Mouse (Mus musculus): Measurements from ENCODE around the gene Adgb. TPM values are rescaled to one million over a fixed set of nuclear protein-coding genes. Genes with fewer than 3 reads are reported as not detected.
"Not testable (repeated sequence)": the region's sequence is repeated elsewhere in the genome, so short reads cannot be mapped to it uniquely, and the experiment has no call there.

Adgb gene
- not detected in 2 replicates for polyA plus RNA-seq (2011; ENCODE audit: insufficient read length, low read depth, missing spikeins)

DNA sequence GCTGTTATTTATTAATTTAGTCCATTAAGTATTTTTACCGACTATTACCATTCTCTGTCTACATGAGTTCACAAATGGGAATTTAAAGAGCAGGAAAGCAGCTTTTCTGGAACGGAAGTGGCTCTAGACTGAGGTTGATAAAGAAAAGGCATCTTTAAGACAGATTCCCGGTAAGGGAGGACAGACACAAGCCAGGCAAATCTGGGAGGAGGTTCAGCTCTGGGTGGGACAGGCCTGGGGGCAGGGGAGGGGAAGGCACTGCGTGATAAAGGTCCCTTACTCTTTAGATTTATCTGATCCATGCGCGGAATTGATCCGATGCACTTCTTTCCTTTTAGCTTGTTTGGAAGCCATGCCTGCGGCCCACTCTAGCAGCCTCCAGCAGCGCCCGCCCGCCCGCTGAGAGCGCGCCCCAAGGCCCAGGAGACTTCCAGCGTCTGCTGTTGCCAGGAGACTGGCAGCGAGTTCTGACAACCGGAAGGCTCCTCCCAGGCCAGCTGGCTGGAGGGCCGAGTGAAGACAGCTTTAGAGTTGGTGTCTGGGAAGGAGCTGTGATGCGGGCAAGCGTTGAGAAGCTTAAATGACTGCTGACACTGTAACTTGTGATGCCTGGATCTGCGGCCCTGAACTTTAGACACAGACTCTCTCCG is at the start of gene Adgb:
Adgb (minus strand) TSS at position 366 of the 650 bp plus-strand sequence.
- no peak for TF ChIP-seq POLR2A (IDR thresholded peaks at IDR 0.05; ENCODE audit: low read depth, low read length)
- no peak for TF ChIP-seq CTCF (IDR thresholded peaks at IDR 0.05; ENCODE audit: borderline replicate concordance, insufficient read depth, low read length)
- no peak within 1 kb of the TSS for H3K4me3 ChIP-seq (ENCODE audit: insufficient read depth, low read length)
- no peak within 1 kb of the TSS for H3K27ac ChIP-seq (ENCODE audit: insufficient read depth, low read length)
- H3K4me1 ChIP-seq (ENCODE audit: control insufficient read depth, insufficient read depth, low read length), result no peaks in the 10 kb centered on the region

DNA sequence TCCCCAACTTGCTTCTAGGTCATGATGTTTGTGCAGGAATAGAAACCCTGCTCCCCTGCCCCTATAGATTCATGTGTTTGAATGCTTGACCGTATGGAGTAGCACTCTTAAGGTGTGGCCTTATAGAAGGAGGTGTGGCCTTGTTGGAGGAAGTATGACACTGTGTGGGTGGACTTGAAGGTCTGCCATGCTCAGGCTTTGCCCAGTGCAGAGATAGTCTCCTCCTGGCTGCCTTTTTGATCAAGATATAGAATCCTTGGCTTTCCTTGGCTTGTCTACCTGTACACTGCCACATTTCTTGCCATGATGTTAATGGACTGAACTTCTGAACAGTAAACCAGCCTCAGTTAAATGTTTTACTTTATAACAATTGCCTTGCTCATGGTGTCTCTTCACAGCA is 8.0 kb upstream of the Adgb start:
- Histone ChIP-seq H3K4me3 (ENCODE audit: insufficient read depth, low read length) (no peak overlapping the region), H3K27ac (ENCODE audit: insufficient read depth, low read length) (no peak overlapping the region), H3K4me1 (ENCODE audit: control insufficient read depth, insufficient read depth, low read length) (no peaks in the 10 kb centered on the region)
- TF ChIP-seq CTCF (IDR thresholded peaks at IDR 0.05; ENCODE audit: borderline replicate concordance, insufficient read depth, low read length) (no peak), POLR2A (IDR thresholded peaks at IDR 0.05; ENCODE audit: low read depth, low read length) (no peak)

DNA sequence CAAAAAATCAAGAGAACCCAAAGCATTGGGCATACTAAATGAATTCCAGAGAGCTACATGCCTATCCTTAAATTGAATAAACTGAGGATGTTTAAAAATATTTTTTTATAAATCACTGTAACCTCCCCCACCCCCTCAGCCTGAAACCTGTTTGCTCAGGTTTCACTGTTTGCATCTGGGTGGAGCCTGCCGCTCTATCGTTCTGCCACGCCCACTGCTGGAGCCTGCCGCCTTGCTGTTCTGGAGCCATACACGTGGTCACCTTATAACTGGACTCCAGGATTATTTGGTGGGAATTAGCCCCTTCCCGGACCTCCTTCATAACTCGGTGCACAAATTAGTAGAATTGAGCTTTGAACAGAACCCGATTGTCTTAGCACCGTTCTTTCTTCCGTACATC is 5.3 kb upstream of the Adgb start:
- not testable (repeated sequence) for H3K4me3 ChIP-seq (ENCODE audit: insufficient read depth, low read length); H3K27ac ChIP-seq (ENCODE audit: insufficient read depth, low read length); H3K4me1 ChIP-seq (ENCODE audit: control insufficient read depth, insufficient read depth, low read length)

DNA sequence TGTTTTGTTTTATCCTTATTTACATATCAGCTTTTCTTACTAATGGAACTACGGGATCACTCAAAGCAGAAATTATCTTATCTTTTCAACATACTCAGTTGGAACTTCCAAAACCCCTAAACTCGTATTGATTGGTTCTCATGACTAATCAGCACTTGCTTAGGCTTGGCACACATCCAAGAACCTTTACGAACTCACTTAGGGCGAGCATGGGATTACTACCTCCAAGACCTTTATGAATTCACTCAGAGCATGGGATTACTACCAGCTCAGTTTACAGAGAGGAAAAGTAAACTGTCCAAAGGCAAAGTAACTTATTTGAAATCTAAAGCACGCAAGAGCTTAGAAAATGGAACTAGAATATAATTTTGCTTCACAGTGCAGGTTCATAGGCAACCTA is 4.8 kb upstream of the Adgb start:
- H3K27ac ChIP-seq (ENCODE audit: insufficient read depth, low read length), result no peak overlapping the region
- H3K4me1 ChIP-seq (ENCODE audit: control insufficient read depth, insufficient read depth, low read length), result no peaks in the 10 kb centered on the region
- TF ChIP-seq CTCF (IDR thresholded peaks at IDR 0.05; ENCODE audit: borderline replicate concordance, insufficient read depth, low read length) (no peak), POLR2A (IDR thresholded peaks at IDR 0.05; ENCODE audit: low read depth, low read length) (no peak)
- H3K4me3 ChIP-seq (ENCODE audit: insufficient read depth, low read length), result no peak overlapping the region

DNA sequence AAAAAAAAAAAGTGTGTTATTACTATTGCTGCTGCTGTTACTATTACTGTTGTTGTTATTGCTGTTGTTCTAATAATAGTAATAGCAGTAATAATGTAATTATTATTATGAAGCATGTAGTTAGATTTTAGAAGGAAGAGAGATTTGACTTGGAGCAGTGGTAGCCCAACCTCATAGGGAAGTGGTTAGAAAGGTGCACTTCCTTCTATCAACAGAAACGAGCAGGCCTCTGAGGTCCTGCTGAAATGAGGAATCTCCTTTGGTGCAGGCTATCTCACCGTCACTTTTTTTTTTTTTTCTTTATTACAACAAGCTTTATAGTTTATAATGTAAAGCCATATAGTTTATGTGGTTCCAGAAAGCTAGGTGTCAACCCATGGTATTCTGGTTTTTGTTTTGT is 4.4 kb upstream of the Adgb start:
- H3K4me1 ChIP-seq (ENCODE audit: control insufficient read depth, insufficient read depth, low read length), result no peaks in the 10 kb centered on the region
- TF ChIP-seq POLR2A (IDR thresholded peaks at IDR 0.05; ENCODE audit: low read depth, low read length), result no peak
- no peak overlapping the region for H3K4me3 ChIP-seq (ENCODE audit: insufficient read depth, low read length)
- no peak overlapping the region for H3K27ac ChIP-seq (ENCODE audit: insufficient read depth, low read length)

DNA sequence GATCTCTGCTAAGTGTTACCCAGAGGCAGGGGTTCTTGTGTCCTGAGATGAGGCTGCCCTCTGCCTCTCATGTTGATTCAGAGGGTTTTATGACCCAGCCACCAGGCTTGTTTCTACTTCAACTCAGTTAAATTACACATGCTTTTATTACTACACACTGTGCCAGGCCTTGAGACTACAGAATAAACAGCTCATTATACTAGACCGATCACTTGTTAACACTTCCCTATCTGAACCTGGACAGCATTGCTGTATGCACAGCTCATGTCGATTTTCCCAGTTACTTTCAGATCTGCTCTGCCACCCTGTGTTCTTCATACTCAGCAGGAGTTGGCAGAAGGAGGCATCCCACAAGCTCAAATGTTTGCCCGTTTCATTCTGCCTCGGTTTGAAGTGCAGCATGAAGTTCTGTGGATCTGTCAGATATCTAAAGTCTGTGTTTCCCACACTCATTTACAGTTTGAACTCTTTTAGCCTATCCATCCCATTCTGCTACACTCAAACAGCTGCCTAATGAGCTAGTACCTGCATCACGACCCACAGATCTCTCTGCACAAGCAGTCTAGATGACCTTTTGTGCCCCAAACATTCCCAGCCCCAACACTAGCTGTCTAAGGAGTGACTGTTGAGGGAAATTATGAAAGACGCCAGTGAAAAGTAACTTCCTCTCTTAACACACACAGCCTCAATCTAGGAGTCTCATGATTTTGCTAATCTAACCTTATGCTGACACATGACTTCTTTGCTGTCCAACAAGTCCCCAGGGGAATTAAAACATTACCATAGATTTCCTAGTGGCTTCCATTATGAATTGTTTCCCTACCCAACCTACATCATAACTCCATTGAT is 3.2 kb downstream of the Adgb start:
- no peak overlapping the region for H3K4me3 ChIP-seq (ENCODE audit: insufficient read depth, low read length)
- no peak for TF ChIP-seq POLR2A (IDR thresholded peaks at IDR 0.05; ENCODE audit: low read depth, low read length)
- no peak for TF ChIP-seq CTCF (IDR thresholded peaks at IDR 0.05; ENCODE audit: borderline replicate concordance, insufficient read depth, low read length)
- no peak overlapping the region for H3K27ac ChIP-seq (ENCODE audit: insufficient read depth, low read length)
- no peaks in the 10 kb centered on the region for H3K4me1 ChIP-seq (ENCODE audit: control insufficient read depth, insufficient read depth, low read length)

DNA sequence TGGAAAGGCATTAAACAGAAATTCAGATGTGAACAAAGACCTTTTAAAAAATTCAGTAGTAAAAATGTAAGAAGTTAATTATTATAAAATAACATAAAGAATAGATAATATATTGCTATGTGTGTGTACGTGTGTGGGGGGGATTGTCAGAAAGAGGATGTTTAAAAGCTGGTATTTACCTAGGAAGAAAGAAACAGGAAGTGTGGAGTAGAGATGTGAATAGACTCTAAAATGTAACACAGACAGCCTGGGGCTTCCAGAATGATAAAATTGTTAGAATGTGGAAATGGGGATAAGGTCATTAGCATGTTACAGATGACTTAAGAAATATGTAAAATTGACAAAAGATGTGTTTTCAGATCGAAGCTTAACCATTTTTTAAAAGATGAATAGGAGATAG is 12.0 kb downstream of the Adgb start:
- H3K4me3 ChIP-seq (ENCODE audit: insufficient read depth, low read length), result no peak overlapping the region
- no peaks in the 10 kb centered on the region for H3K4me1 ChIP-seq (ENCODE audit: control insufficient read depth, insufficient read depth, low read length)
- no peak for TF ChIP-seq CTCF (IDR thresholded peaks at IDR 0.05; ENCODE audit: borderline replicate concordance, insufficient read depth, low read length)
- TF ChIP-seq POLR2A (IDR thresholded peaks at IDR 0.05; ENCODE audit: low read depth, low read length), result no peak
- H3K27ac ChIP-seq (ENCODE audit: insufficient read depth, low read length), result no peak overlapping the region

DNA sequence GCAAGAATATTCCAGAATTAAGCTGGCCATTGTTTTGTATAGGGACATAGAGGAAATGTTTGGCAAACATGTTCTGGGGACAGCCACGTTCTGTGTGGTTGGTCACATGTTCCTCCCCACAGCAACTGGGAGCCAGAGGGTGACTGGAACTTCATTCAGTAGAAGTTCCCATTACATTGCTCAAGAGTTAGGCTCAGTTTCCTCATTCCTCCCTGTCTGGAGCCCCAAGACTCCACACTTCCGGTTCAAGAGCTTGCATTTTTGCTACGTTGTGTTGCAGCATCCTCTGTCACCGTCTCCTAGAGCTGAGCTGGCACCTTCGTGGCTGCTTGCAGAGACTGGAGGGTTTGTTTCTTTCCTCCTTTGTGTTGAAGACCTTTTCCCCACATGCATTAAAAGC is 15.1 kb downstream of the Adgb start:
- TF ChIP-seq CTCF (IDR thresholded peaks at IDR 0.05; ENCODE audit: borderline replicate concordance, insufficient read depth, low read length) (no peak), POLR2A (IDR thresholded peaks at IDR 0.05; ENCODE audit: low read depth, low read length) (no peak)
- H3K27ac ChIP-seq (ENCODE audit: insufficient read depth, low read length), result no peak overlapping the region
- H3K4me3 ChIP-seq (ENCODE audit: insufficient read depth, low read length), result no peak overlapping the region
- H3K4me1 ChIP-seq (ENCODE audit: control insufficient read depth, insufficient read depth, low read length), result no peaks in the 10 kb centered on the region

DNA sequence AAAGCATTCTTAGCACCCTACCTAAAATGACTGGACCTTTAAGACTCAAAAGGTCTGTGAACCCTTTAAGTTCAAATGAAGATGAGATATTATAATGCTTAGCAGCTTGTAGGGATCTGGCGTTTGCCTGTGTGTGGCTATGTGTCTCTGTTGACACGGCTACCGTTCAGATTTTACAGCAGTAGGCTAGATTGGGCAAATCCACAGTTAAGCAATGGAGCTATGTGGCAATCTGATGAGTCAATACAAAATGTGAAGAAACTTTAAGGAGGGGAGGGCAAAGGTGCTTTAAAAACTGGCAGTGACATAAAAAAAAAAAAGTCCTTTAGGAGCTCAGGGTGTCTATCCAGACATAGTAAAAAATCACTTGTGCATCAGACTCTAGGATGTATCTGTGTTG is 23.1 kb downstream of the Adgb start:
- Histone ChIP-seq H3K4me3 (ENCODE audit: insufficient read depth, low read length) (no peak overlapping the region), H3K27ac (ENCODE audit: insufficient read depth, low read length) (no peak overlapping the region), H3K4me1 (ENCODE audit: control insufficient read depth, insufficient read depth, low read length) (no peaks in the 10 kb centered on the region)
- TF ChIP-seq CTCF (IDR thresholded peaks at IDR 0.05; ENCODE audit: borderline replicate concordance, insufficient read depth, low read length) (no peak), POLR2A (IDR thresholded peaks at IDR 0.05; ENCODE audit: low read depth, low read length) (no peak)

DNA sequence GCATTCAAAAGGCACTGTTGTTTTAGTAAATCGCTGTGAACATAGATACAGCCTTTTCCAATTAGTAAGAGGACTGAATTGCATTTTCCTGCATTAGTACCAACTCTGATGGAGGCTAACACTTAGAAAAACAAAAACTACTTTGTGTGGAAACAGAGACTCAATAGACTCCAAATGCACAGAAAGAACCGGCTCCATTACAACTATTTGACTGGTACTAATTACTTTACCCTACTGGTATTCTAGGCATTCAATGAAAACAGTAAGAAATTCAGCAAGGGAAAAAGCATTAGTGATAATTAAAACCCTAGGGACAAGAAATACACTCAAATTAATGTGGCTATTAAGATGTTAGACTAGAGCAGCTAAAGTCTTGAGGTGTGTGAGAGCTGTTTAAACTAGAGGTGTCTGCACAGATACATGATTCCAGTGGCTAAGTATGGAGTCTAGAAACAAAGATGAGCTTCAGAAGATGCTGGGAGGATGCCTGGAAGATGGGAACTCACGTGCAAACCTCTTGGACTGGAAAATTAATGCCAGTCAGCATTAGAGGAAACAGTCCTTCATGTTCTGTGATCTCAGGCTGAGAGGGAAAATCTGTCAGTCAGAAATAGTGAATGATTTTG is 27.2 kb downstream of the Adgb start:
- no peak for TF ChIP-seq CTCF (IDR thresholded peaks at IDR 0.05; ENCODE audit: borderline replicate concordance, insufficient read depth, low read length)
- no peak for TF ChIP-seq POLR2A (IDR thresholded peaks at IDR 0.05; ENCODE audit: low read depth, low read length)
- no peaks in the 10 kb centered on the region for H3K4me1 ChIP-seq (ENCODE audit: control insufficient read depth, insufficient read depth, low read length)
- no peak overlapping the region for H3K4me3 ChIP-seq (ENCODE audit: insufficient read depth, low read length)
- no peak overlapping the region for H3K27ac ChIP-seq (ENCODE audit: insufficient read depth, low read length)
